Mouse (Mus musculus): Measurements from ENCODE around the gene Adam1b. TPM values are rescaled to one million over a fixed set of nuclear protein-coding genes. Genes with fewer than 3 reads are reported as not detected.
"Not testable (repeated sequence)": the region's sequence is repeated elsewhere in the genome, so short reads cannot be mapped to it uniquely, and the experiment has no call there.

Gene Adam1b
- total RNA-seq, 2 experiments from 2014 or later: not detected

DNA sequence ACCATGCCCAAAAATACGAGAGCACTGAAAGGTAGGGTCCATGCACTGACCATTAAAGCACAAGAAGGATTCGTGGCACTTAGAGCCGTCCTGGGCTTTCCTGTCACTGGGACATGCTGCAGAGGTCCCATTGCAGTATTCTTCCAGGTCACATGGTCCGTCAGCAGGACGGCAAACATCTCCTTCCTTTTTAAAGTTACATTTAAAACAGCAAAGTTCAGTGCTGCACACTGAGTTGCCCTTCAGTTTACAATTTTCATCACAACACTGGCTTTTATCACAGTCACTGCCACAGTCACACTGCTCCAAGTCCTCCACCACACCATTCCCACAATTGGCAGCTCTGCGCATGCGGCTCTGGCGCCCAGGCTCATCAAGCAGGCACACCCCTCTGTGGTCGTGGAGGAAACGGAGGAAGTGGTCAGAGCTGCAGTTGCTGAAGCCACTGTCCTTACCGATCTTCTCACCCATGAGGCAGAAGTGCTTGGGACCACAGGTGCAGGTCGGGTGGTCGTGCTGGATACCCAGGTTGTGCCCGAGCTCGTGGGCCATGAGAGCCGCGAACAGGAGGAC, 1.7 kb downstream of the Adam1b start:
- intact Hi-C loops (cut with DNase I); DNase-seq: not testable (repeated sequence)

DNA sequence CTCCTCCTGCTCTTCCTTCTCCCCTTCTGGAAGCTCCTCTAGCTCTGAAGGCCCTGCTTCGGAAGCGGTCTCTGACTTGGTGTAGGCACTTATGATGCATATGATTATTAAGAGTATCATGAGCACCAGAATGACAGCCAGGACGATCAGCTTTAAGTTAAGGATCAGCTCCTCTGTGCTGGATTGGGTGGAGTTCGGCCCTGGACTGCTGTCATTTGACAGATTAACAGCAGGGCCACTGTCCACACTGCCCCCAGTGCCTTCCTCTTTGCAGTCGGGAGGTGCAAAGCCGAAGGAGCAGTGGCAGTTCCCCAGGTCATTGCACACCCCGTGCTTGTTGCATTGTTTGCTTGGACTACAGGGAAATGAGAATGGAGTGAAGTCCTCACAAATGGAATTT, 2.5 kb downstream of the Adam1b start:
- no peak for DNase-seq
- intact Hi-C loops (cut with DNase I): no loop called here

DNA sequence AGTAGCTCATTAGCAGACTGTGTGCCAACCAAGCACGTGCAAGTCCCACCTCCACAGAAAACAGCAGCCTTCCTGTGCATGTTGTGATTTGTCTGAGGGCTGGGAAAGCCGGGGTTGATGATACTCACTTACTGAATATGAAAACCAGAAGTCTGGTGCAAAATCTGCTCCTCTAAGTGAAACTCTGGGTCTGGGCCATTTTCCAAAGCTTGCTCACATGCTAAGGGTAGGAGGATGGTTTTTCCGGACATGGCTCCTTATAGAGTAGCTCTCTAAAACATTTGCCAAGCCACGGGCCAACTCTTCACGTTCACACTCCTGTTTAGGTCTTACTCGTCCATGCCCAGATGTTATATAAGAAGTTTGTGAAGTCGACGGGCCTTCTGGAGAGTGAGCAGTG, 9.9 kb downstream of the Adam1b start:
- intact Hi-C loops (cut with DNase I): no loop called here
- no peak for DNase-seq

GRCm38 (mm10) chr5:121484801-121485200, 18.4 kb downstream of the Adam1b start:
- DNase-seq: no peak
- intact Hi-C loops (cut with DNase I): no loop called here

GRCm38 (mm10) chr5:121477680-121478079, 25.6 kb downstream of the Adam1b start:
- intact Hi-C loops (cut with DNase I): loop anchor here (1.0 to 5.0 kb wide), 2 partner anchors 27 to 35 kb away; no protein-coding TSS in a partner anchor
- DNase-seq: peak in 1 of 2 experiments; percentile 16

DNA sequence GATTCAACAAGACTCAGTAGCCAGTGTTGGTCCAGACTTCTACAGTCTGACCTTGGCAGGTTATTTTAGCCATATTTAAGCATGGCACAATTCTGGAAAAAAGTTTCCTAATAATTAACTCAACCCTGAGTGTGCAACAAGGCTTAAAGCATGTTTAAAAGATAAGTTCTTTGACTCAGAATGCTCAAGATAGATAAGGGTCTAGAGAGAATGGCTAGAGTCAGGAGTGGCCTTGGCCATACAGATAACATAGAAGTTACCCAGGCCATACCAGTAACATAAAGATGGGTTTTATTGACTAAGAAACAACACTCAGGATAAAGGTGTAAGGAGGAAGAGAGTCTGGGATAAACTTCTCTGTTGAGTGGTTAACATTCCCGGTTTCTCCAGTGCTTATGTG, 27.2 kb downstream of the Adam1b start:
- intact Hi-C loops (cut with DNase I): loop anchor here (5.0 kb wide), 1 partner anchor 34 kb away; no protein-coding TSS in a partner anchor
- no peak for DNase-seq

DNA sequence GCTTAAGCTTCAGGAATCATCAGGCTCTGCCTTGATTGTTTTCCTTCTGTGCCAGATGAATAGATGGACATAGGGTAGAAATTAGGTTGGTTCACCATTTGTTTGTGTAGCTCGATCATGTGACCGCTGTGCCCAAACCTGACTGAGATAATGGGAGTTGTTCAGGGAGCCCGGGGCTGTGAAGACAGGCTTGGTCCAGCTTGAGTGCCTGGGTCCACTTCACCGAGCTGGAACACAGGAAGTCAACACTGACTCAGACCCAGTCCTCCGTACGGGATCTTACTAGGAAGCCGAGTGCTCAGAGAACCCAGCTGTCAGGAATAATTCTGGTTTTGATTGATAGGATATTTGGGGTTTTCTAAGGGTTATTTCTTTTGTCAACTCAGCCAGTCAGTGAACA, 28.6 kb downstream of the Adam1b start:
- intact Hi-C loops (cut with DNase I): loop anchor here (5.0 kb wide), 1 partner anchor 32 kb away; no protein-coding TSS in a partner anchor
- no peak for DNase-seq

DNA sequence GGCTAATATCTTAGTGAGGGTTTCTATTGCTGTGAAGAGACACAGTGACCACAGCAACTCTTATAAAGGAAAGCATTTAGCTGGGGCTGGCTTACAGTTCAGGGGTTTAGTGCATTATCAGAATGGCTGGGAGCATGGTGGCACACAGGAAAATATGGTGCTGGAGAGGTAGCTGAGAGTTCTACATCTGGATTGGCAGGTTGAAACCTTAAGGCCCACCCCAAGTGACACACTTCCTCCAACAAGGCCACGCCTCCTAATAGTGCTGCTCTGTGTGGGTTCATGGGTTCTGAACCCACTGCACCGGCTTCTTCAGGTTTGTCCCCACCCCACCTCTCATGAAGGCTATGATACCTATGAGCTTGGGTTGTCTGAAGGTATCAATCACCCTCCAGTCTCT, 30.8 kb downstream of the Adam1b start:
- intact Hi-C loops (cut with DNase I): no loop called here
- DNase-seq: no peak

- intact Hi-C loops (cut with DNase I): no loop called here
- no peak for DNase-seq
Measured at GRCm38 (mm10) chr5:121469566-121469965, 33.7 kb downstream of the Adam1b start.

GRCm38 (mm10) chr5:121463601-121464250, 39.5 kb downstream of the Adam1b start:
- no peak for DNase-seq
- intact Hi-C loops (cut with DNase I): no loop called here

DNA sequence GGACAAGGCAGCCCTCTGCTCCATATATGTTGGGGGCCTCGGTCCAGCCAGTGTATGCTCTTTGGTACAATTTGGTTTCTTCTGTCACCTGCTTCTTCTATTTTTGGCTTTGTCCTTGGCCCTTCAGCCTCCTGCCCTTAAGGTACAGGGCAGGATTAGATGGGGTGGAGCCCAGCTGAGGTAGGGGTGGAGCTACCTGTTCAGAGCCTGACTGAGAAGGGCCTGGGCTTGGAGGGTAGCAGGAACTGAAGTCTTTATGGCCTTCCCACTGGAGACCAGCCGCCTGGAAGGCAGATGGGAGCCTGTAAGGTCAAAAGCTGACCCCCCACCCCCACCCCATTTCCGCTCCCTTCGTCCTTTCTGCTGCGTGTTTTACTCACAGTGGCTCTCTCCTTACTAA, 40.3 kb downstream of the Adam1b start:
- intact Hi-C loops (cut with DNase I): no loop called here
- no peak for DNase-seq

GRCm38 (mm10) chr5:121462171-121462502, 41.1 kb downstream of the Adam1b start:
- intact Hi-C loops (cut with DNase I): no loop called here
- no peak for DNase-seq

GRCm38 (mm10) chr5:121461339-121462170, 41.7 kb downstream of the Adam1b start:
- intact Hi-C loops (cut with DNase I): no loop called here
- no peak for DNase-seq

DNA sequence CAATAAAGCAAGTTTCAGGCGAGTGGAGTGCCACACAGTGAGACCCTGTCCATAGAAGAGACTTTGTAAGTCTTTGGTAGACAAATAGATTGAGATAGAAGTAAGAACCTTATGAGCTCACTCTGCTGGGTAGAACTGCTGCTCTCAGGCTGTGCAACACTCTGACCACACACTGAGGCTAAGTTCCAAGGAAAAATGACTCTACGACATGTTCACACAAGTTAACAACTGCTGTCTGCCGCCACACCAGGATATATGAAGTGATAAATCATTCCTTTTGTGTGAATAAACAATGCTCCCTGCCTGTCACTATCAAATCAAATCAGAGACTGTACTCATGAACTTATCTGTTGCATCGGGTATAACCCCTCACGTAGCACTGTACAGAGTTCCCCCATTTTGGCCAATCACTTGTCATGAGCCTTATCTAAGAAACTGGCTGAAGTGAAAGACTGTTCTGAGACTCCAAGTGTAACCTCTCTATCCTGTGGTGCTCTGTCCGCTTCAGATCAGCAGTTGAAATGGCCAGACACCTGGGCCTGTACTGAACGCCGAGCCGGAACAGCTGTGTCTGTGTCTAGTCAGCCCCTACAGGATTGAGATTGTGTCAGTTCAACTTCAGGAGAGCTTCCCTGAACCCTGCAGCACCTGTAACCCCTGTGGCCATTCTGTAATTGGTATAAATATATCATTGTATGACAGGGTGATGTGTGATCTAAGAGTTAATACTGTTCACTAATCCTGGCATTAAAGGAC, 47.5 kb downstream of the Adam1b start:
- intact Hi-C loops (cut with DNase I): no loop called here
- DNase-seq: no peak

DNA sequence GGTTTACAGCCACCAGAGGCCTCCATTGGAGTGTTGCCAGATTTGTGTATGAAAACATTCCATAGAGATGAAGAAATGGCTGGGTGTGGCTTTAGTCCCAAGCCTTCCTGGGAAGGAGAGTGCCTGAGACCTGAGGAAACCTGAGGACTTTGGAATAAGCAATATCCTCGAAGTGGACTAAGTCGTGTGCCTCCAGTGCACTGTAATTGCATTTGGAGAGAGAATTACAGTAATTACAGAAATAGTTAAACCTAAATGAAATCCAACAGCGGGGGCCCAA, 48.8 kb downstream of the Adam1b start:
- intact Hi-C loops (cut with DNase I): loop anchor here (5.0 kb wide), 2 partner anchors 88 to 148 kb away; no protein-coding TSS in a partner anchor
- DNase-seq: no peak

DNA sequence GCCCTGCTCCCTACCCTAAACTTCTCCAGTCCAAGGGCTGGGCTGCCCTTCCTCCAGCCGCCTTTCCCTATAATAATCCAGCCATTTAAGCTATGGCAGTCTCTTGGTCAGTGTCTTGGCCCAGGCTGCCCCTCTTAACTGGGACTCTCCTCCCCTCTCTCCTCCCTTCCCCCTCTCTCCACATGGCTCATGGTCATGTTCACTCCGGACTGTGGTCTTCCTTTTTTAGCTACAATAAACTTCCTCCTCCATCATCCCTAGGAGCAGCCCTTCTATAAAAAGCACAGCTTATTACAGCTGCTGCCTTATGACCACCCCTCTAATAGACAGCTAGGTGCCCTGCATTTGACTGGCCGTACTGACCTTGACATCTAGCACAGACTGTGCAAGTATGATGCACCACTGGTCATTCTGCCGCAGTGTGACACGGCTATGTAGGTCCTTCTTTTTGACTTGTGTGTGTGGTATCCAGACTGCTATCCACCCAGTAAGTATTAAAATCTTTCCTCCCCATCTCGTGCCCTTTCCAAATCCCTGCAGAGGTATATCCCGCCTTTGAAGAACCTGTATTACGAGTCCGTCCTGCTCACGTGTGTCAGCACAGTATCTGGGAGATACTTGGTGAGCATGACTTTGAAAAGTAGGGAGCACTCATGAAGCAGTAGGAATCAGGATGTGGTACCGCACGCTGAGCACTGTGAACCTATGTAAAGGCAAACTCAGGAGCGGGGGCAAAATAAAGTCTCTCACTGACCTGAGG, 49.3 kb downstream of the Adam1b start:
- intact Hi-C loops (cut with DNase I): loop anchor here (5.0 kb wide), 2 partner anchors 88 to 148 kb away; no protein-coding TSS in a partner anchor
- DNase-seq: peak in 1 of 2 experiments; percentile 10

DNA sequence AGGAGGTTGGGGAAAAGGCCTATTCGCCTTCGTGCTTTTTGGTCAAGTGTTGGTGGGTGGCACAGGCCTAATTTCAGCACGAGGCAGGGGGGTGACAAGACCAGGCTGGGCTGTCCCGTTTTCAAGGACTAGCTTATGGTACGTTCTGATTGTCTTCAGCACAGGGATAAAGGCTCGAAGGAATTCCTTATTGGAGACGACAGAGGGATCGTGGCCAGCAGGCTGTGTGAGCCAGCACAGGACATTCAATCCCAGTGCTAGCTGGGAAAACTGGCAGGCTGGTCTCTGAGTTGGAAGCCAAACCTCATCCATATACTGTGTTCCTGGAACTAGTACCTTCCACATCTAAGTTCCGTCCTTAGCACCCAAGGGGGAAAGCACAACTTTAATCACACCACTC, 50.3 kb downstream of the Adam1b start:
- intact Hi-C loops (cut with DNase I): loop anchor here (5.0 kb wide), 2 partner anchors 89 to 149 kb away; no protein-coding TSS in a partner anchor
- no peak for DNase-seq

GRCm38 (mm10) chr5:121452026-121452869, 51.0 kb downstream of the Adam1b start, which contains the start of gene Erp29:
Gene Erp29 (minus strand): TSS chr5:121452506.
- DNase-seq: peak; percentile 99
- intact Hi-C loops (cut with DNase I): loop anchor here (5.0 kb wide), 2 partner anchors 90 to 150 kb away; no protein-coding TSS in a partner anchor

- peak; percentile 31 to 43 for DNase-seq
- intact Hi-C loops (cut with DNase I): loop anchor here (5.0 kb wide), 2 partner anchors 91 to 151 kb away; no protein-coding TSS in a partner anchor
Measured at GRCm38 (mm10) chr5:121451644-121452025, 51.6 kb downstream of the Adam1b start, which contains the start of gene Tmem116. Gene Tmem116 (plus strand): TSS chr5:121451893.

Data from heart, postnatal 36 days (tissue).